Mouse (Mus musculus) midbrain, embryonic 12.5 days (tissue): Measurements from ENCODE around the gene Lgr4. TPM values are rescaled to one million over a fixed set of nuclear protein-coding genes. Genes with fewer than 3 reads are reported as not detected.

ENCODE experiments used
- ATAC-seq: fragments of 200-750 bp; cut with Nextera tagmentation; 2 replicates; pipeline ENCODE4 v1.8.0; 2017; ENCODE audit warnings: low read depth, moderate TSS enrichment, moderate library complexity; ENCODE audit not compliant: low FRiP score
- H3K27ac ChIP-seq: fragments of 300-500 bp; sonication (generic); replicated peaks from 2 replicates; pipeline ENCODE4 v1.5.1; 2016; ENCODE audit warnings: mild to moderate bottlenecking
- H3K27me3 ChIP-seq: fragments of 300-500 bp; sonication (generic); 2 replicates; pipeline ENCODE4 v1.6.1; 2016; ENCODE audit warnings: mild to moderate bottlenecking
- H3K36me3 ChIP-seq: fragments of 300-500 bp; sonication (generic); 2 replicates; pipeline ENCODE4 v1.6.1; 2016
- H3K4me1 ChIP-seq: fragments of 300-500 bp; sonication (generic); 2 replicates; pipeline ENCODE4 v1.6.1; 2016
- H3K4me2 ChIP-seq: fragments of 300-500 bp; sonication (generic); replicated peaks from 2 replicates; pipeline ENCODE4 v1.6.1; 2016; ENCODE audit warnings: mild to moderate bottlenecking, moderate library complexity
- H3K4me3 ChIP-seq: fragments of 300-500 bp; sonication (generic); 2 replicates; pipeline ENCODE4 v1.5.1; 2016; ENCODE audit warnings: mild to moderate bottlenecking
- H3K9ac ChIP-seq: fragments of 300-500 bp; sonication (generic); replicated peaks from 2 replicates; pipeline ENCODE4 v1.6.1; 2016; ENCODE audit warnings: mild to moderate bottlenecking, moderate library complexity
- H3K9me3 ChIP-seq: fragments of 300-500 bp; sonication (generic); 2 replicates; pipeline ENCODE4 v1.6.1; 2016; ENCODE audit warnings: mild to moderate bottlenecking
- WGBS: fragments of 180-500 bp; shearing (Covaris S2); methylation state at CpG from one replicate; pipeline ENCODE4 v1.1.7; 2016; 5-methylcytosine and 5-hydroxymethylcytosine counted together
- polyA plus RNA-seq: library from polyadenylated mRNA; unstranded; fragments of >200 nt; fragmentation: Nextera tagmentation; extraction: Ambion mirVana; gene quantifications from 2 replicates; pipeline ENCODE4 v1.2.1, GENCODE M21; 2016

The Lgr4 gene
- polyA plus RNA-seq, 1 experiment from 2014 or later: 16.8 TPM

DNA sequence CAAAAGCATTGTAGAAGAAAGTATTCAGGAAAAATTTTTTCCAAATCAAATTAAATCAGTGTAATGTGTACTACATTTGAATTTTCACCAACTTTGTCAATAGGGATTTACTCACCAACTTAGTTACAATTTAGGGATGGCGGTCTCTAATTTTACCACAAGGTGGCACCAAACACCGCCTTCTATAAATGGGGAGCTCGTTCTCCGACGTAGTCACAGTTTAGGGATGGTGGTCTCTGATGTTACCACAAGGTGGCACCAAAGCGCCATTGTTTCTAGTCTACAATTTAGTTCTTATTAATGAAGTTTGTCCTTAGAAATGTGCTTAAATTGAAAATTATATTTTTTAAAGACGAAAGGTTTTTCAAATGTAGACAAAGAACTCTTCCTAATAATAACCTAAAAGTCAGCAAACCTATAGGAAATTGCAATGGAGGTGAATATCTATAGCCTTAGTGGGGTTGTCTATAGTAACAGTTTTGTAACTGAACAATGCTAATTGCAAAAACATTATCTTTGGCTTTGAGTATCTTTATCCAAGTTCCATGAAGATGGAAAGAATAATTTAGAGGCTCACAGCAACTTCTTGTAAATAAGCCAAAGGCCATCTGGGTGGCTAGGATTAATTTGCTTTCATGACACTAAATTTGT, 13.2 kb upstream of the Lgr4 start:
- H3K9ac ChIP-seq: no peak overlapping the region
- H3K36me3 ChIP-seq: peaks cover 17% of the 10 kb centered on the region; the same call in 1 of the 2 replicates
- no peak overlapping the region for H3K4me2 ChIP-seq
- no peaks in the 10 kb centered on the region for H3K4me1 ChIP-seq
- under 1% methylated on average over 7 of the region's 7 CpGs for WGBS
- peak; percentile 73 for ATAC-seq
- H3K4me3 ChIP-seq: no peak overlapping the region
- no peak overlapping the region for H3K27ac ChIP-seq
- H3K9me3 ChIP-seq: no peaks in the 10 kb centered on the region
- no peaks in the 10 kb centered on the region for H3K27me3 ChIP-seq

DNA sequence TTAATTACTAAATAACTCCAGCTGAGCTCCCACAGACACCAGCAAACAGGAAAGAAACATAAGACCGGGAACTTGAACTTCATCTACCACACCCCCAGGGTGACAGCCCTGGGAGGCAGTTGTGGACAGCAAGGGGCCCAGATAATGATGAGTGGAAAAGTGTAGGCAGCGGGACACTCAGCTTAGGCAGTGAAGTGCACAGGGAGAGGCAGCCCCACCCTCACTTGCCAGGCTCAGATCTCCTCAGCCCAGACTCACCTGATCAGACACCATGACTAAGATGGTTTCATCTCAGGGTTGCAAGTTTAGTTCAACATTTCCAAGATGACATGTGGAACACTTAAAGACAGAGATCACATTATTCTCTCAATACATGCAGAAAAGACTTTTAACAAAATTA, 8.3 kb upstream of the Lgr4 start:
- H3K4me2 ChIP-seq: no peak overlapping the region
- no peak overlapping the region for H3K4me3 ChIP-seq
- no peaks in the 10 kb centered on the region for H3K36me3 ChIP-seq
- no peaks in the 10 kb centered on the region for H3K4me1 ChIP-seq
- no peak overlapping the region for H3K9ac ChIP-seq
- no peak for ATAC-seq
- no peak overlapping the region for H3K27ac ChIP-seq
- H3K27me3 ChIP-seq: no peaks in the 10 kb centered on the region
- H3K9me3 ChIP-seq: 0 out of 2 replicates have a peak, but pooled peaks cover 3% of the 10 kb centered on the region
- 77% methylated on average over 2 of the region's 2 CpGs for WGBS

DNA sequence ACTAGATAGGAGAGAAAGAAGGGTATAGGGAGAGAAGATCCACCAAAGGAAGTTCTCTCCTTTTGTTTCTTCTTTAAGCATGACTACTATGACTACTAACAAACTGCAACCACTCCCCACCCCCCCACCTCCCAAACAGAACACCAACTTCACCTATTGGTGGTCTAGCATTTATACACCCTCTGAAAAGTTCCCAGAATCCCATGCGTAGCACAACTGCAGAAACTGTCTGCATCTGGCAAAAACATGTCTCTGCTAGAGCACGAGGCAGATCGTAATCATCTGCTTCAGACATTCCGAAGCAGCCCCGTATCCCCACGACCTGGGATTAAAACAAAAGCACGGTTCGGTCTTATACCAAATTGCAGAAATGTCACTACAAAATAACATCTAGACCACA, 5.2 kb upstream of the Lgr4 start:
- no peak overlapping the region for H3K4me3 ChIP-seq
- 0 out of 2 replicates have a peak, but pooled peaks cover 6% of the 10 kb centered on the region for H3K4me1 ChIP-seq
- H3K27me3 ChIP-seq: no peaks in the 10 kb centered on the region
- ATAC-seq: no peak
- no peak overlapping the region for H3K27ac ChIP-seq
- 0 out of 2 replicates have a peak, but pooled peaks cover 3% of the 10 kb centered on the region for H3K9me3 ChIP-seq
- no peaks in the 10 kb centered on the region for H3K36me3 ChIP-seq
- H3K4me2 ChIP-seq: no peak overlapping the region
- no peak overlapping the region for H3K9ac ChIP-seq
- WGBS: 94% methylated on average over 8 of the region's 8 CpGs

DNA sequence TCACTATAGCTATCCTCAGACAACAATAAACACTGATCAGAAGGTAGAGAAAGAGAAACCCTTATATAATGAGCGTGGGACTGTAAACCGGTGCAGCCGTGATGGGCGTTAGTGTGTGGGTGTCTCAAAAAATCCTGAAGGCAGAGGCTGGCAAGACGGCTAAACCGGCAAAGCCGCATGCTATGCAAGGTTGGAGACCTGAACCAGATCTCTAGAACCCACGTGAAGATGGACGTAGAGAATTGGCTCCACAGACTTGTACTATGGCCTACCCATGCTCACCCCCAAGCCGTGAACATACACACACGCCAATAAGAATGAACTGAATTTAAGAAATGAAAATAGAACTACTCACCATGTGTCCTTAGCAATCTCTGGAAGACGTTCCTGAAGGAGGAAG, 4.7 kb upstream of the Lgr4 start:
- Histone ChIP-seq H3K4me3 (no peak overlapping the region), H3K9me3 (0 out of 2 replicates have a peak, but pooled peaks cover 3% of the 10 kb centered on the region), H3K4me1 (0 out of 2 replicates have a peak, but pooled peaks cover 6% of the 10 kb centered on the region), H3K27me3 (no peaks in the 10 kb centered on the region), H3K4me2 (no peak overlapping the region), H3K9ac (no peak overlapping the region), H3K27ac (no peak overlapping the region), H3K36me3 (no peaks in the 10 kb centered on the region)
- WGBS: 86% methylated on average over 12 of the region's 12 CpGs
- ATAC-seq: no peak

DNA sequence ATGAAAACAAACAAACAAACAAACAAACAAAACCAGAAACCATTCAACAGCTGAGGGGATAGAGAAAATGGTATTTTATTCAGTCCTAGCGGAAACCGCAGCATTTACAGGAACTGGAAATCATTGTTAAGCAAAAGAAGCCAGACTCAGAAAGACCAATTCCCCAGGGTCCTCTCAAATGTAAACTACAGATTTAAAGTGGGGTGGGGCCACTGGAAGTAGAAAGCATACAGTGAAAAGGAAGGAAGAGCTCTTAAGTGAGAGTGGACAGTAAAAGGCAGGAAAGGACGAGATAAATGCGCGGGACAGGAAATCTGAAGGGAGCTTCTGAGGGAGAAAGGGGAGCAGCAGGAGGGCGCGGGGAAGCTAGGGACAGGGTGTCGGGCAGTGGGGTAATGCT, 4.2 kb upstream of the Lgr4 start:
- H3K9ac ChIP-seq: no peak overlapping the region

DNA sequence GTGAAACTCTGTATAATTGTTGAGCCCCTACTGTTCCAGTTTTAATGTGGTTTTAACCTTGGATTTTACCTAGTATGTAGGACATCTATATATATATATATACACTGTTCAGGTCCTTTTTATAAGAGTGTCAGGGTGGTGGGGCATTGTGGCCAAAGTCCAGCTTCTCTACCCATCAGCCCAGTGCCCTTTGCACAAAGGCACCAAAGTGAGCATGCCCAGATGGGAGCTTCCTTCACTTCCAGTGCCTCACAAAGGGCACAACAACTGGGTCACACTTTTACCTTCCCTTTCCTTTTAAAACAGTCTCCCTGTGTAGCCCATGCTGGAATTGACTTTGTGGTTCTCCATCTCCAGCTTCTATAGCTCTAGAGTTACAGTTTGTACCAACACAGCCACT, 2.8 kb upstream of the Lgr4 start:
- no peak overlapping the region for H3K4me2 ChIP-seq
- ATAC-seq: no peak

More for the DNA sequence above, 4.2 kb upstream of the Lgr4 start:
- Histone ChIP-seq H3K27me3 (no peaks in the 10 kb centered on the region), H3K36me3 (no peaks in the 10 kb centered on the region), H3K27ac (no peak overlapping the region), H3K4me2 (no peak overlapping the region), H3K4me1 (peaks cover 8% of the 10 kb centered on the region; the same call in 1 of the 2 replicates), H3K4me3 (no peak overlapping the region), H3K9me3 (0 out of 2 replicates have a peak, but pooled peaks cover 3% of the 10 kb centered on the region)
- ATAC-seq: no peak
- 73% methylated on average over 8 of the region's 8 CpGs for WGBS

DNA sequence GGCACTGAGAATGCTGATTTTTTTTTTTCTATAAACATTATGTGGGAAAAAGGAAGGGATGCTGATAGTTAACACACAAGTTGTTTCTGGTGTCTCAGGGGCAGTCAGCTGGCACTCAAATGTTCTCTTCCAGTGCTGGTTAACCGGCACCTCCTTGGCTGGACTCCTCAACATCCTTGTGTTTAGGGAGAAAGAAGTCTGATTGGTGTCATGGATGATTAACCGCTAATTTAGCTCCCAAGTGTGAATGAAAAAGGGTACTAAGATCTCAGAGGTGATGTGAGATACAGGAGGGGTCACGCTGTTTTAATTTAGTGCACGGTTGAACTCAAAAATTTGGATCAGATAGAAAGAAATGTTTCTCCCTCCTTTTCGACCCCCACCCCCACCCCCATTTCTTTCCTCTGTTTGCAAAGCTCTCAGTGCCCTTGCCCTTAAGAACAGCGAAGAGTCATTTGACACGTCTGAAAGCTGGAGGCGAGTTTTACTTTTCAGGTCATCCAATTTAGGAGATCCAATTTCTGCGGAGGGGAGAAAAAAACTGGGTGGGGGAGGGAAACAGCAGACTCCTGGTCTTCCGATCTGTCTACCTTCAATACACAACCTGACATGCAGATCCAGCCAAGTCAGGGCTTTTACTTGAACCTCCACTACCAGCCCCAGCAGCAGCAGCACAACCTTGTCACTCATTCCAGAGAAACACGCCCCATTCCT, 508 bp upstream of the Lgr4 start:
- Histone ChIP-seq H3K9ac (no peak overlapping the region), H3K27me3 (no peaks in the 10 kb centered on the region), H3K27ac (0 out of 2 replicates have a peak overlapping the region, but pooled peaks have one; percentile 35), H3K4me2 (peak overlapping the region; percentile 85), H3K4me1 (peaks cover 28% of the 10 kb centered on the region), H3K36me3 (no peaks in the 10 kb centered on the region), H3K9me3 (no peaks in the 10 kb centered on the region), H3K4me3 (peak overlapping the region; percentile 91)
- ATAC-seq: peak; percentile 14; the same call in 1 of the 2 replicates
- WGBS: 1% methylated on average over 11 of the region's 11 CpGs

More for the DNA sequence above, 2.8 kb upstream of the Lgr4 start:
- Histone ChIP-seq H3K27ac (no peak overlapping the region), H3K4me3 (no peak overlapping the region), H3K4me1 (peaks cover 21% of the 10 kb centered on the region), H3K36me3 (no peaks in the 10 kb centered on the region), H3K9me3 (0 out of 2 replicates have a peak, but pooled peaks cover 3% of the 10 kb centered on the region), H3K27me3 (no peaks in the 10 kb centered on the region), H3K9ac (no peak overlapping the region)

DNA sequence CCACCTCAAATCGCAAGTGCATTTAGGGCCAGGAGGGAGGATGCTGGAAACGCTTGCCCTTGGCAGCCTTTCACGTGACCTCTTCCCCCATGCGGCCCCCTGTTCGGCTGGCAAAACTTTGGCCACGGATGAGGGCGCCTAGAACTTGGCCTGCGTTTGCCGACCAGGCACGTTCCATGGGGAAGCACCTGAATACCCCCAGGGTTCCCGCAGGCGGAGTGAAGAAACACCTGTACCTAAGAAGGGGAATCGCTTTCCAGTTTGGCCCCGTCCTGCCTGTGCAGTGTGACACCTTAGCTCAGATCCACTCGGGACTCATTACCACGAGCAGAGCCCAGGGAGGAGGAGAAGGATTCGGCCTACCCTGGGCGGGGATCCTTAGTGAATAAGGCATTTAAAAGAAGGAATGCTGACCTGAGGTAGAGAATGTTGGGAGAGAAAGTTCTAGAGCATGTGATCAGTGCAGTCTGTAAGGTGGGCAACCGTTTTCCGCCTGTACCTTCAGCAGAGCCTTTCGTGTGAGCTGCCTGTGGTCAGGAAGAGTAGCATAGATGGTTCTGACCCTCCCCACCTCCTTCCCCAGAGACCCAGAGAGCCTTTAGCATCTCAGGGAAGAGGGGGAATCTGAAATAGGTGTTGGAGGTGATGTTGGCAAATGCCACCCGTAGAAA, 1.3 kb downstream of the Lgr4 start:
- Histone ChIP-seq H3K36me3 (no peaks in the 10 kb centered on the region), H3K4me1 (peaks cover 28% of the 10 kb centered on the region), H3K4me2 (peak overlapping the region; percentile 85), H3K27ac (no peak overlapping the region), H3K4me3 (peak overlapping the region; percentile 91), H3K9me3 (no peaks in the 10 kb centered on the region), H3K9ac (peak overlapping the region; percentile 96), H3K27me3 (no peaks in the 10 kb centered on the region)
- ATAC-seq: no peak
- 6% methylated on average over 22 of the region's 22 CpGs for WGBS

DNA sequence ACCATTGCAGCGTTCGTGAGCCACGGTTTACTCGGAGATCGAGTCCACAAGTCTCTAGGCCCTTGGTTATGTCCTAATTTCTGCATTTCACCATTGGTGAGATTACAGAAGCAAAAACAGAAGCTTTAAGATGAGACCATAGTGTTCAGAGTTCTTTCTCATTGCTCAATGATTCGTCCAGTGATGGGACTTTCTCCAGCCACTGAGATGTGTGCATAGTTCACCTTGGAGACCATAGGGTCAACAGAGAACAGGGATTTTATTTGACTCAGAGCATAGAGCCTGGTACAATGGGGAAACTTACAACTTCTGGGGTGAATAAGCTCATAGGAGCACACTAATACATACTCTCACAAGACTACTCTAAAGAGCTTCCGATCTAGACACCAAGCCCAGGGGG, 3.0 kb downstream of the Lgr4 start:
- peak overlapping the region; percentile 85 for H3K4me2 ChIP-seq
- no peak overlapping the region for H3K27ac ChIP-seq
- peaks cover 28% of the 10 kb centered on the region for H3K4me1 ChIP-seq
- no peaks in the 10 kb centered on the region for H3K9me3 ChIP-seq
- H3K4me3 ChIP-seq: peak overlapping the region; percentile 91
- no peak overlapping the region for H3K9ac ChIP-seq
- H3K36me3 ChIP-seq: no peaks in the 10 kb centered on the region
- 78% methylated on average over 7 of the region's 7 CpGs for WGBS
- no peaks in the 10 kb centered on the region for H3K27me3 ChIP-seq
- ATAC-seq: no peak

DNA sequence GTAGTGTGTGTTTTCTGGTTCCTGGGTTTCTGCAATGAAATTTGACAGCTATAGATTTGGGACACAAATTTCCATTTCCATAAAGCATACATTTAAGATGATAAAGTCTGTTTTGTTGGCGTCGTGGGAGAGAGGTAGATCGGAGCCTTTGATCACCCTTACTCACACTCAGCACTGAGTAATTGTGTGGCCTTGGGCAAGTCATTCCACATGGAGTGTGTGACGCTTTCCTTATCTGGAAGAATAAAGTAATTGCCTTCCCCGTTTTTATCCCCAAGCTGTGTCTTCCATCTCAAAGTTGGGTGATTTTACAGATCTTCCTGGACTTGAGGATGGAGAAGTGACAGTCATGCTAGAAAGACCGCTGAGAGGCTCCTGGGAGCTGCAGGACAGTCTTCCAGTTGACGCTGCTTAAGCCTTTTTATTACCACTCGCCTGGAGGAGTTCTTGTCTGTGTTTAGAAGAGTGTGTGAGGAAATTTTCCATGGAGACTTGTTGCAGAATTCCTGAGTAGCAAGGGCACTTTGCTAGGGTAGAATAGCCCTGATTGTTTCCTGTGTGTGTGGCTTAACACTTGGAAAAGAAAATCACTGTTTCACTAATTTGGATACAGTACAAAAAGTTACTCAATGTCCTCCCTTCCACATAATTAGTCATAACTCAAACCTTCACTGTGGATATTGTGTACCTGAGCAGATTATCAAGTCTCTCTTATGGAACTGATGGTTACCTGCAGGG, 4.0 kb downstream of the Lgr4 start:
- peak overlapping the region; percentile 21 for H3K4me2 ChIP-seq
- no peaks in the 10 kb centered on the region for H3K9me3 ChIP-seq
- no peak for ATAC-seq
- peaks cover 28% of the 10 kb centered on the region for H3K4me1 ChIP-seq
- no peak overlapping the region for H3K4me3 ChIP-seq
- 0 out of 2 replicates have a peak, but pooled peaks cover 5% of the 10 kb centered on the region for H3K36me3 ChIP-seq
- H3K9ac ChIP-seq: no peak overlapping the region
- H3K27ac ChIP-seq: no peak overlapping the region
- 74% methylated on average over 8 of the region's 8 CpGs for WGBS
- no peaks in the 10 kb centered on the region for H3K27me3 ChIP-seq

DNA sequence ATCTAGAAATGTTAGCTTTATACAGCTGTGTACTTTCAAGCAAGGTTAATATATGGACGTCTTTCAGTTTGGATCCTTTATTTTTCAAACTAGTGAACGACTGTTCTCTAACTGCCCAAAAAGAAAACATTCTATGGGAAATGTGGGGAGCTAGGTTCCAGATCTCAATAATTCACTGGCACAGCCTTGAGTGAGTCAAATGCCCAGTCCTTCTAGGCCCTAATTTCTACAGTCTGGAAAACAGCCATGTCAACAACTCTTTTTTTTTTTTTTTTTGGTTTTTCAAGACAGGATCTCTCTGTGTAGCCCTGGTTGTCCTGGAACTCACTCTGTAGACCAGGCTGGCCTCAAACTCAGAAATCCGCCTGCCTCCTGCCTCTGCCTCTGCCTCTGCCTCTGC, 4.9 kb downstream of the Lgr4 start:
- Histone ChIP-seq H3K4me2 (no peak overlapping the region), H3K9ac (no peak overlapping the region), H3K4me1 (peaks cover 22% of the 10 kb centered on the region), H3K9me3 (no peaks in the 10 kb centered on the region), H3K27me3 (no peaks in the 10 kb centered on the region), H3K27ac (no peak overlapping the region), H3K4me3 (no peak overlapping the region), H3K36me3 (0 out of 2 replicates have a peak, but pooled peaks cover 5% of the 10 kb centered on the region)
- ATAC-seq: no peak
- WGBS: 91% methylated on average over 3 of the region's 3 CpGs
